Mouse (Mus musculus) C2C12 (cell line): ENCODE data around the gene Ttf1.

Source experiments
- CEBPB ChIP-seq: IDR thresholded peaks from one replicate; pipeline ENCODE4 v1.6.1; 2011; ENCODE audit warnings: low read depth, mild to moderate bottlenecking, control low read depth, moderate library complexity
- CTCF ChIP-seq: IDR thresholded peaks from one replicate; pipeline ENCODE4 v1.5.1; 2011; ENCODE audit not compliant: control insufficient read depth, insufficient read depth, insufficient read length
- MAX ChIP-seq: IDR thresholded peaks from one replicate; pipeline ENCODE4 v1.6.1; 2011; ENCODE audit warnings: mild to moderate bottlenecking, control low read depth
- MYOG ChIP-seq: IDR thresholded peaks from one replicate; pipeline ENCODE4 v1.6.1; 2011; ENCODE audit not compliant: control insufficient read depth, insufficient read length; ENCODE audit errors: extremely low read depth
- USF1 ChIP-seq: IDR thresholded peaks from one replicate; pipeline ENCODE4 v1.6.1; 2011; ENCODE audit warnings: low read depth, mild to moderate bottlenecking, control low read depth, moderate library complexity

GRCm38 (mm10) chr2:29066410-29066809 is 6.3 kb downstream of the Ttf1 start:
- TF ChIP-seq CTCF (peak; percentile 16), USF1 (no peak), MYOG (no peak), CEBPB (no peak), MAX (no peak)
